In the genomic region with DNA sequence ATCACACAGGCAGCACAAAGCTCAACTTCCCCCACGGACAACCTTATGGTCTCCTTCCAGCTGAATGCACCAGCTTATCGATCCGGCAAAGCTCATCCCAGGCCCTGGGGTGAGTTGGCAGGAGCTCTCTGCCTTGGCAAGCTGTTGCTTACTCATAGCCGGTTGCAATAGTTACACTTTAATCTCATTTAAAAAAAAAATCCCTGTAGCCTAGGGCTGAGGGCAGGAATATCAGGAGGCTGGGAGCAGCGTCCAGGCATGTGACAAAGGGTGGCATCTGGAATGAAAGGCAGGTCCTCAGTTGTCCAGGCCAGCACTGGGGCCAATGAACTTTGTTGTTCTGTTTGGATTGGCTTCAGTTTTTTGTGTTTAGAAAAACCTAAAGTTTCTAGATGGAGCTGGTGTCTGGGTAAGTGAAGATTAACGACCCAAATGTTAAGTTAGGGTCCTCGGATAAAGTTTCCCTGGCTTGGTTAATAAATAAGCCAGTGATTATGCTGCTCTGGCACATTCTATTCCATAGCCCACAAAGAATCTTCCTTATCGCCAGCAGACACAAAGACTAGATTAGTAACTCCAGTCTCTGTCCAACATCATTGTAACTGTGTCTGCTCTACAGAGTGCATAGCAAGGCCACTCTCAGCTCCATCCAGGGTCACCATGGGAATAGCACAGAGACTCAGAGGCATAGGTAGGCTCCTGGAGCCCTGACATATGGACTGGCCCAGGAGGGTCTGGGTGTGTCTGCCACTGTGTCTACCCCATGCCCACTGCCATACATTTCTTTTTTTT, we compare ENCODE assay signal across 12 mouse cellular contexts. TPM values are rescaled to one million over a fixed set of nuclear protein-coding genes. Genes with fewer than 3 reads are reported as not detected.
DNase-seq lines count a peak whose midpoint lies in the region; ATAC-seq lines count a peak whose summit lies in the region.
"Had no signal": no experiment of that assay in that cellular context is flagged by ENCODE, and none has a peak within 500 bp of the region (broad histone marks: within the 10 kb centered on the region; RNA-seq: fewer than 3 reads in every experiment).

No protein-coding gene starts in this region.

- no peaks in the 10 kb centered on the region for H3K36me3 ChIP-seq in liver, embryonic 16.5 days (ENCODE audit: control insufficient read depth, insufficient read depth)

- no peak overlapping the region for H3K4me2 ChIP-seq in liver, embryonic 16.5 days (ENCODE audit: low read depth, low read length)

- no peak overlapping the region for H3K4me3 ChIP-seq in liver, embryonic 16.5 days (ENCODE audit: low read depth, low read length)

- no peaks in the 10 kb centered on the region for H3K9me3 ChIP-seq in liver, embryonic 16.5 days (replicated peaks; ENCODE audit: control insufficient read depth, low read length)

- intact Hi-C loops in left cerebral cortex, postnatal 4 days (cut with DNase I) = no loop called here
- intact Hi-C loops in heart, postnatal 25 days (cut with DNase I) = no loop called here

- no peak overlapping the region for H3K9ac ChIP-seq in liver, embryonic 16.5 days (ENCODE audit: low read depth, low read length)

- WGBS in liver, embryonic 16.5 days (ENCODE audit: insufficient replicate concordance) = 50% methylated on average over 8 of the region's 8 CpGs

- H3K27me3 ChIP-seq in liver, embryonic 16.5 days (ENCODE audit: control insufficient read depth, insufficient read depth, low read depth, low read length) = no peaks in the 10 kb centered on the region
- H3K27me3 ChIP-seq: CH12.LX had no signal

- H3K4me1 ChIP-seq in liver, embryonic 16.5 days (ENCODE audit: control insufficient read depth, low read depth, low read length) = peaks cover 4% of the 10 kb centered on the region

- peak overlapping the region; percentile 61 for H3K27ac ChIP-seq in liver, embryonic 16.5 days (ENCODE audit: low read length)

- ATAC-seq in liver, embryonic 16.5 days (ENCODE audit: low read depth) = peak; percentile 85

- peak; percentile 96 for DNase-seq in left cerebral cortex, postnatal 4 days
- DNase-seq in left cerebral cortex, adult 8-10 months (ENCODE audit: low spot score in 2 of 2) = no peak
- DNase-seq in cerebellum, adult 11 months = peak; percentile 94
- DNase-seq in kidney, adult 11 months = peak; percentile 91
- no peak for DNase-seq in heart, postnatal 25 days (ENCODE audit: low spot score)
- DNase-seq in thymus, postnatal 36 days = no peak
- DNase-seq in gastrocnemius, postnatal 4 days (ENCODE audit: low spot score in 2 of 2) = no peak
- DNase-seq: gastrocnemius, postnatal 14 days; right cerebral cortex, postnatal 14 days; thymus, postnatal 25 days had no signal

RNA-seq across cellular contexts. Expression of a gene that starts 38.9 kb away (rescaled TPM):
- 10 to 100 TPM; 59.5 to 79.0 TPM for total RNA-seq in left cerebral cortex, postnatal 4 days (2021)
- total RNA-seq in left cerebral cortex, adult 8-10 months (2022) = 100 to 1,000 TPM in 1 of 4 experiments, 10 to 100 TPM in 3; 82.3 to 105 (median 88.4) TPM
- 385 and 388 TPM in 2 replicates for polyA plus RNA-seq in liver, embryonic 16.5 days (2015; fragmentation: Nextera tagmentation; extraction: Ambion mirVana)
- 10 to 100 TPM; 47.0 to 51.4 TPM for total RNA-seq in heart, postnatal 25 days (2021)
- 10 to 100 TPM; 38.9 to 43.2 TPM for total RNA-seq in gastrocnemius, postnatal 4 days (2021)

Comparison
In these comparisons a context has a peak if more than half of its experiments do, and no peak if none do; other contexts are left out.
1. DNase-seq: peak in left cerebral cortex, postnatal 4 days (single experiment), cerebellum, adult 11 months (single experiment) and kidney, adult 11 months (single experiment); none in left cerebral cortex, adult 8-10 months (0 of 2), heart, postnatal 25 days (single experiment), thymus, postnatal 36 days (0 of 2) and gastrocnemius, postnatal 4 days (0 of 2).